Mouse (Mus musculus): Measurements from ENCODE around the gene Hist1h4b.
A peak's percentile ranks its signal among the peaks of the same experiment; 100 is the strongest.
"Not testable (repeated sequence)": the region's sequence is repeated elsewhere in the genome, so short reads cannot be mapped to it uniquely, and the experiment has no call there.

Hist1h4b gene

DNA sequence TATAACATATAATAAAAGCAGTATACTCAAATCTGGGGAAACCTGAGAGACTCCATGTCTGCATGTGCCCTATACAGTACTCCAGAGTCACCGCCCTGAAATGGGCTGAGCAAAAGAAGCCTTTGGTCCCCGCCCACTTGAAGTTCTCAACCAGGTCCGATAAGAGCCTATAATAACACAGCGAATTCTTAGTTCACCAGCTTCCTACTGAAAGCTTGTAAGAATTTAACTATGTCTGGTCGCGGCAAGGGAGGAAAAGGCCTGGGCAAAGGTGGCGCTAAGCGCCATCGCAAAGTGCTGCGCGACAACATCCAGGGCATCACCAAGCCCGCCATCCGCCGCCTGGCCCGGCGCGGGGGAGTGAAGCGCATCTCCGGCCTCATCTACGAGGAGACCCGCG is at the start of gene Hist1h4b:
TSS of gene Hist1h4b (plus strand) at position 224 of the 400 bp plus-strand sequence.
- peak; percentile 91 to 94 for DNase-seq

DNA sequence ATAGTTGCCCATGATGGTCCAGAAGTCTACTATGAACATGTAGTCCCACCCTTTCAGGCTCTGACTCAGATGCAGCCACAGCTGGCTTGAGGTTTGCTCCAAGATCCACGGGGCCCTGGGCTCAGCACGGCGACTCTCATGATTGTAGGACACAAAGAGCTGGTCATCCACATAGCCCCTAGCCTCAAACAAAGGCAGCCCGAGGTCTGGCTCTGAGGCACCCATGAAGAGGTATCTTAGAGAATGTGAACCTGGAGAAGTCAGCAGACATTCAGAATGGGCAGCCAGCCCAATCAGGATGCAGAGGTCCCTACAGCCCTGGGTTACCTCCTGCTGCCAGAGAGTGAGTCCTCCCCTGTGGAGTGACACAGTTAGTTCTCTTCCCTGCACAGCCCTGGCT is 48.8 kb upstream of the Hist1h4b start:
- no peak for DNase-seq

DNA sequence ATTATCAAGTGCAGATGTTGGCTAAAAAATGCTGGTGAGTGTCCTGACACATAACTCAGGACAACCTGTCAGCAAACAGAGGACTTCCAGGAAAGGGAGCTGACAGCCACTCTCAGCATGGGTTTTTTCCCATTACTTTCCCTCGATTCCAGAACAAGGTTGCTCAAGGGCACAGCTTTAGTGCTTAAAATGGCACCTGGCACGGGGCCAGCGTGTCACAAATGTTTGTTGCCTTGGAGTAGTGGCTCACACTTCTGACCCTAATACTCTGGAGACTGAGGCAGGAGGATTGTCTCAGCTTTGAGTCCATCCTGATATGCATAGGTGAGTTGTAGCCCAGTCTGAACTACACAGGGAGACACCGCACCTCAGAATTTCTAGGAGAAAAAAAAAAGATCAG is 48.2 kb upstream of the Hist1h4b start:
- peak in 1 of 2 experiments; percentile 34 for DNase-seq

DNA sequence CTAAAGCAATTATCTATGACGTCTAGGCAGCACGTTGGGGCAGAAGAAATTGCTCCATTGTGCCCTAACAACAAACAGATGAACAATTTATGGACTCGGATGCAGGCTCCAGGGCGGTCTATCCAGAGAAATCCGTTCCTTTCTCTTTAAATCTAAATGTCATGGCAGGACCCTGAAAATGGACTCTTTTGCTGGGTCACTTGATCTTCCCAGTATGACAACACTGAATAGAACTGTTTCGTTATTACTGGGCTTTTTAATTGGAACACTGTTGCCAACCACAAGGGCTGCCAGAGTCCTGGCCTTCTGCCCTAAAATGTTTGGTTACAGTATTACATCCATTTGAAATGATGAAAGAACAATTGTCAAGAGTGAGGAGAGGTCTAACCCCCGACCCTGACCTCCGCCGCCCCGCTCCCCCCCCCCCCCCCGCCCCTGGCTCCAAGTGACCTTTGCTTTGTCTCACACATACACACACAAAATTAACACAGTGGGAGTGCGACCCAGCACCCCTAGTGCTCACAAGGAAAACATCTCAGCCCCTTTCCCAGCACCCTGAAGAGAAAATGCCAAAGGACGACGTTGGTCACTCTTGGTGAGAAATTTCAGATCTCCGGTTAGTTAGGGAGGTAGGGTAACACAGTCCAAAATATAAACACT is 47.0 kb upstream of the Hist1h4b start:
- DNase-seq, result peak in 1 of 2 experiments; percentile 10

DNA sequence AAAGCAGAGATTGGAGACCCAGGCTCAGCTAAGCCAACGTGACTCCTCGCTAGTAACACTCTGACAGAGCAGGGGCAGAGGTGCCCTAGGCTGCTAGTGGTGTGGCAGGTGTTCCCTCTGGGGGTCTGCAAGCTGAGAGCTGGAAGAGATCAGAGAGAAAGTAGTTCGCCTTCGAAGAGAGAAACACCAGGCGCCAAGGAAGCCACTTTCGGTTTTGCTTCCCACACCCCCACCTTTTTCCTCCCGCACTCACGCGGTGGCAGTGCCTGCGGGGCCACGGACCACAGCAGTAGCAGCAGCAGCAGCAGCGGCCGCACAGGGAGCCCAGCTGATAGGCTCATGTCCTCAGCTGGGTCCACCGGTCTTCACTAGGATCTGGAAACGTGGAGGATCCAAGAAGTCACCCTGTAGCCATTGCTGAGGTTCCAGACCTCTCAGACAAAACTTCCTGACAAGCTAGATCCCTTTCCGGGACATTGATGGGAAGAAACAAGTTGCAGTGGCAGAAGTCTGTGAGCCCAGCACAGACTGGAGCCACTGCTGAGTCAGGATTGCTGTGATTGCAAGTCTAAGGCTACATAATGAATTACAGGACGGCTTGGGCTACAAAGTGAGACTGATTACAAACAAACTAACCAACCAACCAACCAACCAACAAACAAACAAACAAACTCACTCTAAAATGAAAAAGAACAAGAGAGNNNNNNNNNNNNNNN is 46.3 kb upstream of the Hist1h4b start, which contains the start of gene Hfe:
TSS of gene Hfe (minus strand) at position 481 of the 716 bp plus-strand sequence.
- DNase-seq, result peak; percentile 60 to 78

DNA sequence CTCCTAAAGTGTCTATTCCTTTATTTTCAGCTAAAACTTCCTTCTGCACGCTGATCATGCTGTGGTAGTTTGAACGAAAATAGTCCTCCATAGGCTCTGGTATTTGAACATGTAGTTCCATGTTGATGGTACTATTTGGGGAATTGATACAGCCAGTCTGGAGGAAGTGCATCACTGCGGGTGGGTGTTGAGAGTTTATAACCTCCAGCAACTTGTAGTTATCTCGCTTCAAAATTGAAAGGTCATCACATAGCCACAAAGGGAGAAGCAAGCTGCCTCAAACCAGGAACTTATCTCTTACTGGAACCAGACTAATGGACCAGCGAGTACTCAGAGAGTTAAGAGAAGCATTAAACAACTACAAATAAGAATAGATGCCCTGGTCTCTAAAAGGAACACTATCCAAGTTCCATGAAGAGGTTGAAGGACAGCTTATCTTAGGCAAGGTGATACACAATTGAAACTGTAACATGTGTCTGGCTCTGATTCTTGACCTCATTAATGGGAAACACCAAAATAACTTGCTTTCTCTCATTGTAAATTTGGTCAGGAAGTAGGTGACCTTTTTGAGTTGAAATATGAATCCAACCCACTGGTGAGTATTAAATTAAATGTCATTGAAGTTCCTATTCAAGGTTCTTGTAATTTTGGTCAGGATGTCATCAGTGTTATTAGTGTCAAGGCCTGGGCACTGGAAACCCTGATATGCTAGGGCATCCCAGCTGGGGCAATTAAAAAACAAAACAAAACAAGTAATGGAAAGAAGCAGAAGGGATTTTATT is 40.4 kb upstream of the Hist1h4b start:
- DNase-seq, result no peak

GRCm38 (mm10) chr13:23717176-23717575 is 39.6 kb upstream of the Hist1h4b start:
- DNase-seq, result no peak

GRCm38 (mm10) chr13:23717593-23718245 is 39.1 kb upstream of the Hist1h4b start:
- not testable (repeated sequence) for DNase-seq

DNA sequence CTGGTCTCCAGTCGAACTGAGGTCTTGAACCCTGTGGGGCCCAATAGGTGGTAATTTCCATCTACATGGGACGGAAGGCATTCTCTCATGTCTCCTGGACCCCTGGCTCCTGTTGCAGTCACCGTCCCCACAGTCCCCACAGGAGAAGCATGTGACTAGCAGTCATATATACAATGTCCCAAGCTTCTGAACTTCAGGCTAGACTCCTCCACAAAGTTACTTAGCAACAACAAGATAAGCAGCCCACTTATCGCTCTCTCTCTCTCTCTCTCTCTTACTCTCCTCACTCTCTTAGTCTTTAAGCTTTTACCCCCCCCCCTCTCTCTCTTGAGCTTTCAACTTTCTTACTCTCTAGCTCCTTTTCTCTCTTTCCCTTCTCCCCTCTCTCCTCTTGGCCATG is 32.6 kb upstream of the Hist1h4b start:
- DNase-seq, result no peak

DNA sequence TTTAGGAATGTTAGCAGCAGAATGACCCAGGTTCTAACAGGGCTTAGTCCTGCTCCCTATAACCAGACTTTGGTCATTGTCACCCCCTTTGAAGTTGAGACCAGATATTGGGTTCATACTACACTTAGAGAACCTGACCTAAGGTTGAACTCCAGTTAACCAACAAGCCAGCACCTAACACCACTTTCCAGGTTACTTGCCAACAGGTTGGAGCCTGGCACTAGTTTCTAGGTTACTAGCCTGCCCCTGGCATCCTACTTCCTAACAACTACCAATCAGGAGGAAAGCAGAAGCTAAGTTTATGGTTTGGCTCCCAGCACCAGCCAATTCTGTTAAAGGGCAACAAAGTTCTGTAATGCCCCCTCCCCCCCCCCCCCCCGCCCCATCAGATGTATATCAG is 31.6 kb upstream of the Hist1h4b start:
- DNase-seq, result no peak

DNA sequence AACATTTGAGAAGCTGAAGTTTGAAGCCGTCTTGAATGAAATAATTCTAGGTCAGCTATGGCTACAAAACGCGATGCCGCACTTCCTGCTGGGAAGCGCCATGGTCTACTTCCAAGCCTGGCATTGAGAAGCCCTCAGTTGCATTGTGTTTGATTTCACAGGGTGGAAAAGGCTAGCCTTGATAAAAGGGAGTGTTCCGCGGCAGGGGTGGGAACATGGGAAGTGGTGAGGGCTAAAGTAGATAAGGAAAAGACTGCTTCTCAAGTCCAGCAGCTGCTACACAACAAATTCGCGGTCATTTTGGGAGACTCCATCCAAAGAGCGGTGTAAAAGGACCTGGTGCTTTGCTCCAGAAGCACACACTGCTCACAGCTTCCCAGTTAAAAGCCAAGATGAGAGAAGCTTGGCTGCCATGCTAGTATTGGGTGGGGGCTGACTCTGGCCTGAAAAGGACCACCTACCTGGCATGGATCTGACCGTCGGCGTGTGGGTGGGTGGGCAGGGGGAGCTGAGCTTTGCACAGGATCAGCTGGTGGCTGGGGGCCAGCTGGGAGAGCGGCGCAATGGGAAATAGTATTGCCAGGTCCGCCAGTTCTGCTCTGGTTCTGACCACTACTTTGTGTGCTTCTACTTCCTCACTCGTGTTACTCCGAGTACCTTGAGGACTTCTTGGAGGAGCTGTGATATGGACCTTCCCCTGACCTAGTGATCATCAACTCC is 28.2 kb upstream of the Hist1h4b start:
- no peak for DNase-seq

DNA sequence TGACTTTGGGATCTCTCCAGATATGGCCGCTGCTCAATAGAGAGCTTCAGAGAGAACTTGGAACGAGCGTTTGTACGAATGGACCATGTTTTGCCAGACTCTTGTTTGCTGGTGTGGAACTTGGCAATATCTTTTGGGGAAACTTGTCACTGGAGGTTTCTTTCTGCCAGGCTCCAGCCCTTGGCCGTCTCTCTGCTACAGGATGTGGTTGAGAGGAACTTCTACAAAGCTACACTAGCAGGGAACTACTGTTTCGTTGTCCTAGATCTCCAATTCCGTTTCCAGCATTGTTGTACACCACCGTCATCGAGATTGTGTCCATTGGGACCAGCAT is 27.7 kb upstream of the Hist1h4b start:
- no peak for DNase-seq

GRCm38 (mm10) chr13:23729706-23730105 is 27.1 kb upstream of the Hist1h4b start:
- DNase-seq, result no peak

DNA sequence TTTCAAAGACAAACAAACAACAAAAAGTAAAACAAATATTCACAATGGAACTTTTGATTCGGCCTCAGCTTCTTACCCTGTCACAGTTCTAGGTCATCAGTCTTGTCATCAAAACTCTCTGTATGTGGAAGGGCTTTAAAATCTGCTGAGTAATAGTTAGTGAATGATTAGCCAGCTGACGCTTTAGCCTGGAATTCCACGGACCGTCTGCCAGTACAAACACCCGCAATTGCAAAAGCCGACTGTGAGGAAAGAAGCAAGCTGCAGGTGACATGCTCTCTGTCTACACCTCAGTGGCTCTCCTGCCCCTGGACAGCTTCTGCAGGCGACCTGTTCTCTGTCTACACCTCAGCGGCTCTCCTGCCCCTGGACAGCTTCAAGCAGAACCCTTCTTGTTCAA is 26.3 kb upstream of the Hist1h4b start:
- DNase-seq, result peak; percentile 65 to 84

GRCm38 (mm10) chr13:23732156-23732804 is 24.5 kb upstream of the Hist1h4b start:
- peak in 1 of 2 experiments; percentile 51 for DNase-seq

- DNase-seq, result no peak
These were observed 19.7 kb upstream of the Hist1h4b start for GRCm38 (mm10) chr13:23737091-23737490.

GRCm38 (mm10) chr13:23738041-23738440 is 18.8 kb upstream of the Hist1h4b start:
- DNase-seq, result peak in 1 of 2 experiments; percentile 25

- peak; percentile 87 to 95 for DNase-seq
These were observed 18.1 kb upstream of the Hist1h4b start, which contains the start of gene Hist1h1c for GRCm38 (mm10) chr13:23738677-23739068. Hist1h1c (plus strand) TSS chr13:23738808.

GRCm38 (mm10) chr13:23739069-23739921 is 17.5 kb upstream of the Hist1h4b start:
- DNase-seq, result peak; percentile 96 to 98

DNA sequence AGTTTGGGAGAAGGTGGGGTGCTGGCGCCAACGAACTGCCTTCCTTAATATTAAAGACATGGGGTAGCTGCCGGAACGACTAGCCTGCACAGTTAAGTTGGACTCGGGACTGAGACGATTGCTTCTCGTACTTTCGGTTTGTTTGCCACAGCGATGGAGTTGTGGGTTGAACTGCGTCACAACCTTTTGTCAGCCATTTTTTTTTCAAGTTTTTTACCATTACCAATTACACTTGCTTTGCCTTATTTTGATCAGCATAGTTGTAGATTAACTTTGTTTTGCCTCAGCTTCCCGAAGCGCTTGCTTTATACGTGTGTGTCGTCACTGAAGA is 16.9 kb upstream of the Hist1h4b start:
- DNase-seq, result no peak

Measured in kidney, postnatal 25 days (tissue).